Mouse (Mus musculus) retina, postnatal 7 days (tissue): ENCODE data around the gene Syt9.

ENCODE experiments used
- DNase-seq: peaks from one replicate; pipeline ENCODE4 v3.0.0-alpha.2; 2012; ENCODE audit warnings: low read depth, low spot score

Gene Syt9

DNA sequence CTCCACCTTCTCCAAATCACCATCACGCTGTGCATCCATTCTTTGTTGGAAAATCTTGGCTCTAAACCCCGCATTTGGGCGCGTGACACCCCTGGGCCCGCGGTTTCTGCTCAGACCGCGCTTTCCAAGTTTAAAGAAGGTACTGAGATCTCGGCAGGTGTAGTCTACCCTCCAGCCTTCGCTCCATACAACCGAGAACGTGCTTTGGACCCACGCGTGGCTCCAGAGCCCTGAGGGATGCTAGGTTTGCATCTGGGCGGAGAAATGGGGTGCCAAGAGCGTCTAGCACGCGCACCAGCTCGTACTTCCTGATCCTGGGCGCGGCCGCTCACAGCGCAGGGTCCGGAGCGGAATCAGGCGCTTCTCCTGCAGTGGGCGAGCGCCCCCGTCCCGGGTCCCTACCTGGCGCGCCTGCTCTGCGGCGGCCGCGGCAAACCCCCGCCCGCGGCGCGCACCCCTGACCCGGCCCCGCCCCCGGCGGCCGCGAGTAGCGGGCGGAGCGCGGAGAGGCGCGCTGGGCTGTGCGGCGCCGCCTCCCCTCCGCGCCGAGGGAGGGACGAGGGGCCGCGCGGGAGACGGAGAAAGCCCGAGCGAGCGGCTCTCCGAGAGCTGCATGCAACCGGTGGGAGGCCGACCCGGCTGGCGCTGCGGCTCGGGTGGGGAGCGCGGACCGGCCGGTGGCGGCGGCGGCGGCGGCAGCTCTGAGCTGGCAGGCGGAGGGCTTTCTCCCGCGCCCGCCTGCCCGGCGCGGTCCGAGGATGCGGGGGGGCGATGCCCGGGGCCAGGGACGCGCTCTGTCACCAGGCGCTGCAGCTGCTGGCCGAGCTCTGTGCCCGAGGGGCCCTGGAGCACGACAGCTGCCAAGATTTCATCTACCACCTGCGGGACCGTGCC, at the start of gene Syt9:
Syt9 (plus strand) TSS at position 497 of the 894 bp plus-strand sequence.
- DNase-seq: peak; percentile 60

DNA sequence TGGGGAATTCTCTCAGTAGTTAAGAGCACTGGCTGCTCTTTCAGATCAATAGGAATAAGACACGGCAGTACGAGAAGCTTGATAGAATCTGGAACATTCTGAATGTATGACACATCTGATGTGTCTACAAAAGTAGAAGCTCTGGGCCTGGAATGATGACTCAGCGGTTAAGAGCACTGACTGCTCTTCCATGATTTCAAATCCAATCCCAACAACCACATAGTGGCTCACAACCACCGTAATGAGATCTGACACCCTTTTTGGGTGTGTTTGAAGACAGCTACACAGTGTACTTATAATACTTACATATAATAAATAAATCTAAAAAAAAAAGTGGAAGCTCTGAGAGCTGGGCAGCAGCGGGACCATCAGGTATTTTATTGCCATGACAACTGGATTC, 31.5 kb upstream of the Syt9 start:
- DNase-seq: no peak

DNA sequence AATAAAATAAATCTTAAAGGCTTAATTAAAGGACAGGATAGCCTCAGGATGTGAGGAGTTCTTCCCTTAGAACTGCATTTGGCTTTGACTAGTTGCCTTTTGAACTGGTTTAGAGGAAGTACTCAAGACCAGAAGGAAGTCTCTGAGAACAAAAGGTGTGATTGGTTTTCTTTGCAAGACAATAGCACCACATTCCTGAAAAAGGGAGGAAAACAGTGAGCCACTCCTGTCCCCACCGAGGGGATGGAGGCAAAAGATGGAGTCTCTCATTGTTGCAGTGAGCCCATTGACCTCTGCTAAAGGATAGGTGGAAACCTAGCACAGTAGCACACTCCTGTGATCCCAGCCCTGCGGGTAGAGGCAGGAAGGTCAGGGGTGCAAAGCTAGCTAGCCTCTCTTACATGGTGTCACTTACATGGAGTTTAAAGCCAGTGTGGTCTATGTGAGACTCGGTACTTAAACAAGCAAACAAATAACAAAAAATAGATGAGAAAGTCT, 30.9 kb upstream of the Syt9 start:
- no peak for DNase-seq

DNA sequence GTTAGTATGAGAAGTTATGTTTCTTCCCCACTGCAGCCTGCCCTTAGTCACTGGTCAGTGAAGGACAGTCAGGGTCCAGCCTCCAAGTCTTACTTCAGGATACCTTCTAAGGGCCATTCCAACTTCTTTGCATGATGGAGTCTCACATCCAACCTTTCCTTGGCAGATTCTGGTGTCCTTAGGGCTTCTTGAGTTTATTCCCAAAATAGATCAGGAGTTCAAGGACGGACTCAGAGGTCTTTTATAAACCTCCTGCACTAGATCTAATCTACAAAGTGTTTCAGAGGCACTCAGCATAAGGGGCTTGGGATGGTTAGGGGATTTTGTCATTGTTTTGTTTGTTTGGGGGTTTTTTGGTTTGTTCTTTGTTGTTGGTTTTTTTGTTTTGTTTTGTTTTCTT, 30.3 kb upstream of the Syt9 start:
- DNase-seq: no peak

DNA sequence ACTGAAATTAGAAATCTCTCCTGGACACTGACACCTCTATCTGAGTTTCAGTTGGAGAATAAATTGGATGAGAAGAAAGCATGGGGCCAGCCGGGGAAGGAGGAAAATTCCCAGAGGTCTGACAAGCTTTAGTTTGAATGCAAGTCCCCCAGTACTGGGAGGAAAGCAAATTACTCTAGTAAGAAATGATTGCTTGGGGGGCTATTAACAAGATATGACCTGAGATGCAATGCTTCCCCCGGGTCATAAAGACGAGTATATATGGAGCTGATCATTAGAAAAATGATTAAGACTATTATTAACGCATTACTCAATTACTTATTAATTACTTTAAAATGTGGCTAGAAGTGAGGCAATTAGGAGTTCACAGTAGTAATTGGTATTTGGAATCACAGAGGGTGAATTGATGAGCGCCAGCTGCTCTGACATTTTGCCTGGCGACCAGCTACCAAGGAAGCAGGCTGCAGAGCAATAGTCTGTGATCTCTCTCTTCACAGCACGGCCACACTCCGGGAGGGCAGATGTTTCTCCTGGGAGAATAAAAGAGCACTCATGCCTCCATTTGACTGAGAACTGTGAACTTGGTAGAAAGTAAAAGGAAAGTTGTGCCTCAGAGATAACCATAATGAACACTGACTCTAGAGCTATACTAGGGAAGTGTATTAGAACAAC, 28.9 kb upstream of the Syt9 start:
- DNase-seq: no peak

DNA sequence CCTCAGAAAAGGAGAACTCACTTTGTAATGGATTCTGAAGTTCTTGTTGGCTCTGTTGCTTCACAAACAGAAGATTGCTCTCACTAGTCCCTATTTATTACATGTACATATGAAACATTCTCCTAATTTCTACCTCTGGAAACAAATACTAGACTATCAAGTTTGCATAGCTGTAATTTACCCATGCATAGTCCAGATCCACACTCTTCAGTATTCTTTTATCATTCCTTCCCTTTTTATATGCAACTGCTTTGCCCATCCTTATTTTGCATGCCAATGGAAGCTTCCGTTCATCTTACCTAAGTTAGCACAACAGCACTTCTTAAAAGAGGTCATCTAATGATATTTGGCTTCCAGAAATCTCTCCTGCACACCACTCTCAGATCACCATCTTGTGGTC, 21.3 kb upstream of the Syt9 start:
- DNase-seq: no peak

DNA sequence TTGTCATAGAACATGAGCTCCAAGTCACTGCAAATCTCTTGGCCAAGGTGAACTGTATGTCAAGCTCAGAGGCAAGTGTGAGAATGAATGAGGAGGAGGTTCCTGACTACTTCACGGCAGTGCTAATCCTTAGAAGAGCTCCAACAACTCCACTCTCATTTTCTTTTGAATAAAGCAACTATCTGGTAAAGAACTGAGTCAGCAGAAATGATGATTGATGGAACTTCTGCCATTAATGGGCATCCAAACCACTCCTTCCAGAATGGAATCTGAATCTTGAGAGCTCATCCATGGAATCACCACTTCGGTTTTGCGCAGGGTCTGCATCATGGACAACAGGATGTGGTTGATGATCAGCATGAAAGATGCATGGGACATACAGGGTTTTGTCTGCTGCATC, 8.4 kb upstream of the Syt9 start:
- no peak for DNase-seq

DNA sequence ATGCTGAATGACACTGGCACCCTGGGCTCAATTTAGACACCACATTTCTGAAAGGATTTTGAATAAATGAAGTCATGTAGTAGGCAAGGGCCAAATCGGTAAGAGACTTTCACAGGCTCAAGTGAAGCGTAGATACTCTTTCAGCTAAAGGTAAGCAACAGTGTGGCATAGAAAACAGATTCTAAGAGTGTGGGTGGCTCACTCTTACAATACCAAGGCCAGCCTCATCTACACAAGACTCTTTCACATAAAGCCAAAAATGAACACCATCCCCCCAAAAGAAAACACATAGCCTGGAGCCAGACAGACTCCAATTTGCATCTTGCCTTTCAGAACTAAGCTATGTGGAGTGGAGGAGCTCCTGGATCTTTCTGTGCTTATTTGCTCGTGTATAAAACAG, 7.9 kb upstream of the Syt9 start:
- no peak for DNase-seq

DNA sequence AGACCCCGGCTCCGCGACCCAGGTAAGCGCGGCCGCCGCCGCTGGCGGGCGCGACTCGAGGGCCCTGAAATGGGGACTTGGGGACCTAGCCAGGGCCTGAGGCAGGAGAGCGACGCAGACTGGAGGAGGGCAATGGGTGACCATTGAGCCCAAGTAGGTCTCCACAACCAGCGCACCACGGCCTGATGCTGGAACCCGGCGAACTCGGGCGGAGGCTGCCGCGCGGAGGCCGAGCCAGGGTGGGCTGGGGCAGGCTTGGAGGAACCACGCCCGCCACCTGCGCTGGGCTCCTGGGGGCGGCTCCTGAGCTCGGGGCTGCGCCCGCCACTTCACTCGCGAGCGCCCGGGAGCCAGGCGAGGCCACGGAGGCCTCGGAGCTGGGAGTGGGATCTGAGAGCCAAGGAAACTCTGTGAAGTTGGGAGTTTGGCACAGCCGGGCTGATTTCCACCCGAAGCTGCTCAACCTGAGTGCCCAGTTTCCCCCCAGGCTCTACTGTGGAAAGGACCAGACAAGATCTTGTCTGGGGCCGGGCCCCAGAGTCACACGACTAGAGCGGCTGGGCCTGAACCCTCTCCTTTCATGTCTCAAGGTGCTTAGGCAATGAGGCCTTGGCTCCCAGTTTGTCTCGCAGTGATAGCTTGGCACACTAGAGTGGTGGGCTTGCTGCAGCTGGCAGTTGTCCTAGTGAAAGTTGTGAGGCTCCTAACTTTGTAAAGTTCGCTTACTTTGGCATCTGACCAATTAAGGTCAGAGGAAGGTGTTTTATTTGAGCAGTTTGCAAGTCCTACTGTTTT, 795 bp downstream of the Syt9 start:
- DNase-seq: no peak

DNA sequence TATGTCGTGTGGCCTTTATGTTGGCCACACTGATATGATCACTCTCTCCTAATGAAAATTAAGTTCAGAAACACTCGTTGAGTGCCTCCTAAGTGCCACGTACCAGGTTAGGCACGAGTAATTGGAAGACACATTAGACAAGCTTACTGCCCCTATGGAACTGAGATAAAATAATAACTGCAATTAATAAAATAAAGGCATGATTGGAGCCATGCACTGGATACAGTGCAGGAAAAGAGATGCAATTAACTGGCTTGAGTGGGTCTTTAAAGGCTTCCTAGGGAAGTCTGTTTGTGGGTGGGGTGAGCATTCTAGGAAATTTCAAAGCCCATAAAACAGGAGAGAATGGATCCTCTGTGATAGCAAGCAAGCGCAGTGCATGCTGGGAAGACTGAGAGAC, 10.0 kb downstream of the Syt9 start:
- DNase-seq: no peak

DNA sequence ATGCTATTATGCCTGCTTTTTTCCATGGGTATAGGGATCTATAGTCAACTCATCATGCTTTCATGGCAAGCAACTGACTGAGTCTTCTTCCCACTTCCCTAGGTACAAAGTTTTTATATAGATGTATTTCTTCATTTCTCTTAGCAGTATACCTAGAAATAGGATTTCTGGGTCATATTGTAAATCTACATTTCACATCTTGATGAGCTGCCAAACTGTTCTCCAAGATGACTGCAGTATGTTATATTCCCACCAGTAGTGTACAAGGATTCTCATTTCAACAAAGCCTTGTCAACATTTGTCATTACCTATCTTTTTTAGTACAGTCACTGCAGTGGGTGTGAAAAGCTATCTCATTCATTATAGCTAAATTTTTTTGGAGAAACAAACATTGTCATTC, 19.1 kb downstream of the Syt9 start:
- DNase-seq: no peak

DNA sequence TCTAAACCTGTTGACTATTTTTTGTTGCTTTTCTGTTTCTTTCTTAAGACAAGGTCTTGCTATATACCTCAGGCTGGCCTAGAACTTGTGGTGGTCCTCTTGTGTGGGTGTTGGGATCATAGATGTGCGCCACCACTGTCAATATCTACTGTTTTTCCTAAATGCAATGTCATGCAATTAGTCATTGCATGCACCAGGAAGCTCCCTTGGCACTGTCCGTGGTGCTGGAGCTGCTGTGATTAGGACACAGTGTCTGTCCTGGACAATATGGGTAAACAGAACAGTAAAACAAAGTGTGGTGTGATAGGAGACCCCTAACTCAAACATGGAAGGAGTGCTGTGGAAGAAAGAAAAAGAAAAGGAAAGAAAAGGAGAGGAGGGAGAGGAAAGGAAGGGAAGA, 22.2 kb downstream of the Syt9 start:
- DNase-seq: no peak

DNA sequence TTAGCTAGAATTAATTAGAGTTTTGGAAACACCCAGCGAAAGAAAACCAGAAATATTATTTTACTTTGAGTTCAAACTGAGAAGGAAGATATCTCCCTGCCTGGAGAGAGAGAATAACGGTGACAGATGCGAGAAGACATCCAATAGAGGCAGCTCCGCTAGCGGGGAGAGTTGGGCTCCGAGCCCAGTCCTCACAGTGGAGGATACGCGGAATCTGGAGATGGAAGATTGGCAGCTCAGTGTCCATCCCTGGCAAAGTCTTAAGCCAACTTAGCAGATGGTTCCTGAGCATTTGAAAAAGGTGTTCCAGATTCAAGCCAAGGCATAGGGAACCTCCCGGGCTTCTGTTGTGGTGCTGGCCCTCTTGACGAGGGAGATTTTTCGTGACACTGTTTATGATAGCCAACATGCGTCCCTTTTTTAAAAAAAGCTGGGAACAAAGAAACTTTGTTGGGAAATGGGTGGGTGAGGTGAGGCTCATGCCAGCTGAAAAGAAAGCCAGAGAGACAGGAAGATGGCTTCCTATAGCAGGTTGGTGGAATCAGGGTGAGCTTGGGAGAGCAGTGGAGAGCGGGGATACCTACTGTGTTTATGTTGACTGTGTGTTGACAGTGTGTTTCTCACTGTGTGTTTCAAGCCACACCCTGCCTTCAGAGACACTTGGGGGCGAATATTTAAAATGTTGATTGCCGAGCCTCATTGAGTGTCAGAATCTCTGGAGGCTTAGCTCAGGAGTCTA, 29.7 kb downstream of the Syt9 start:
- no peak for DNase-seq

DNA sequence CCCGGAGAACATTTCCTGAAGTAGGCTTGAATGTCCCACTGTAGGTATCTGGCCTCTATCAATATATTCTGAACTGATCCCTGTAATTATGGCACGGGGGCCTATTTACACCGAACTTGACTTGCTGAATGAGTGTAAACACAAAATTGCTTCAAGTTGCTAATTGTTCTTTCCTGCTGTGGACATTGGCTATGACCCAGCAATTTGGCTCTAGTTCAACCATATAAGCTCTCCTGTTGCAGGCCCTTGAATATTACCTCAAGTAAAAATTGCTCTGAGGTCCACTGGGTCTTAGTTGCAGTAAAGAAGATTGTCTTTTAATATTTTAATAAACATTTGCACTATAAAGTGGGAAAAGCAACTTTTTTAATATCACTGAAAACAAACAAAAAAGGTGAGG, 32.7 kb downstream of the Syt9 start:
- DNase-seq: no peak

DNA sequence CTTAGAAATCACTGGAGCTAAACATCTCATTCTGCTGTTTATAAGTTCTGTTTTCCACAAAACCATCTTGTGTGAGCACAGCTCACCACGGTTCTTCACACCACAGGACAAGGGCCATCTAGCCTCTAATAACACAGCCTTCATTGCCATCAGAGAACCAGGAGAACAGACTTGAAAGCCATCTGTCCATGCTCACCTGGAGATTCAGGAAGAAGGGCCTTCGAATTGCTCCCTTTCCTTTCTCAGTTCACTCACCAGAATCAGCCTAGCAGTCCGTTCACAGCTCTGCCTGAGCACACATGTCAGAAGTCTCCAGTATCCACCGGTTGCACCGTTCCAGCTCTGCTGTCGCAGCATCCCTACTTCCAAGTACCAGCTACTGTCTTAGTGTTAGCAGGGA, 44.4 kb downstream of the Syt9 start:
- no peak for DNase-seq

DNA sequence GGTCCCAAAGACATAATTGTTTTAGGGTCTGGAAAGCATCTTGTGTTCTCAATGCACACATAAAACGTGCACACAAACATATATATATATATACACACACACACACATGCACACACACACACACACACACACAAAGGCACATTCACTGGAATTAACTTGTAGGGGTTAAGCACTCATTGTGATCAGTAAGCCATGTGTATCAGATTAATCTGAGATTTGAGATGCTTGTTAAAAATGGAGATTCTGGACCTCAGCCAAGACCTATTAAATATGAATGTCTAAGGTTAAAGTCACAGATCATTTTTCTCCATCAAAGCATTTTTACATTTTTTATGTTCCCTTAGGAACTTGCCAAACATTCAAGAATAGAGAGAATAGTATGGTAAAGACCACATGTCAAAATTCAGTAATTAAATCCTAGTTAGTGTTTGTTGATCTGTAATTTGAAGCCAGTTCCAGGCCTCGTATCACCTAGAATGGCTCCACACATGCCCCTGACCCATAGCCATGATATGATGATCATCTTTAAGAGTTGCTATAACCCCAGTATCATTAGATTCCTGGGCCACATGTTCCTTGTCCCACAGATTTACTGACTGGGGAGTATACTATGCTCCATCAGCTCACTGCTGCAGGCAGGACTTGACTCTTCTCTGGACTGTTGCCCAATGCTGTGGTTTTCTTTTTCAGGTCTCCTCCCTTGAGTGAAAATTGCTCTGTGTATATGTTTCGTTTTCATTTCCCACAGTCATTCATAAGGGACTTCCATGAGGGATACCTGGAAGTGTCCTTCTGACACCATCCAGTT, 46.7 kb downstream of the Syt9 start:
- peak; percentile 20 for DNase-seq

DNA sequence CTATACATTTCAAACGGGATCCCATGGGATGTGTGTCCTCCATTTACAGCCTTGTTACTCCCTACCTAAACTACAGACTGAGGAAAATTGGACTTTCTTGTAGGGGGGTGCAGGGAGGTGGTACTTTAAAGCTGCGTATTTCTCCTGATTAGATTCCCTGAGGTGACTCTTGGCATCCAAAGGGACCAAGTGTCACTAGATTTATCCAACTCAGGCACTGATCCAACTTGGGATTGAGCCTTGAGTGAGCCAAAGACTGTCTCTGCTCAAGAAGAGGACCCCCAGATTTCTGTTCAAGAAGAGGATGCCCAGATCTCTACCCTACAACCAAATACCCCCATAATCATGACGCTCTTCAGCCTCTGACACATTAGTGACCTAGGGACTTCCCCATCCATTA, 66.9 kb downstream of the Syt9 start:
- DNase-seq: no peak

DNA sequence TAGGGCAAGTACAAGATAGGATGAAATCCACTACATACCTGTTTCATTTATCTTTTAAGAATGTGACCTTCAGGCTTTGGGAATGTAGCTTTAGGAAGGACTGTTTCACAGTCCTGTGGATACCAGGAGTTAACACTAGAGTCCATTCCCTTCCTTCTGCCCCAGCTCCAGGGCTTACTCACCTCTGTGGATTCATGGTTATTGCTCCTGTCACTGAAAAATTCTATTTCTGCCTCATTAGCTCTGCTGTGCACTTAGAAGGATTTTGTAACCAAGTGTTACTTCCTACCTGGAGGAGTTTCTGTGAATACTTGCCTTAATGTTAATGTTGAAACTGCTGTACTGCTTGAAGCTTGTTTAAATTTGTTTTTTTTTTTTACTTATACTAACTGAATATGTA, 74.1 kb downstream of the Syt9 start:
- DNase-seq: no peak

DNA sequence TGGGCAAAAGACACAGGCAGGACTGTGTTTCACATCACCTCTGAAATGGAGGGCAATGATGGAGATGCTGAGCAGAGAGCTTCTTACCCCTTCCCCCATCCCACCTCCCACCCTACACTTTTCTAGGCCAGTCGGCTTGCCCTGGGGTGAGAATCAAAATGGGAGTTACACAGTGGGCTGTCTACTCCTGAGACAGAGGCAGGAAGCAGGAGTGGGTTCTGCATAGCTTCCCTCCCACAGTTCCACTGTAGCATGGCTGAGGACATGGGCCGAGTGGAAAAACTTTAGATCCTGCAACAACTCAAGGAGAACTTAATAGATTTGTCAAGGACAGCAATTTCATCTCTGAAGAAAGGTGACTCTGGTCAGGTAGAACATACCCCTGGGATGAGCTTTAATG, 84.1 kb downstream of the Syt9 start:
- no peak for DNase-seq

DNA sequence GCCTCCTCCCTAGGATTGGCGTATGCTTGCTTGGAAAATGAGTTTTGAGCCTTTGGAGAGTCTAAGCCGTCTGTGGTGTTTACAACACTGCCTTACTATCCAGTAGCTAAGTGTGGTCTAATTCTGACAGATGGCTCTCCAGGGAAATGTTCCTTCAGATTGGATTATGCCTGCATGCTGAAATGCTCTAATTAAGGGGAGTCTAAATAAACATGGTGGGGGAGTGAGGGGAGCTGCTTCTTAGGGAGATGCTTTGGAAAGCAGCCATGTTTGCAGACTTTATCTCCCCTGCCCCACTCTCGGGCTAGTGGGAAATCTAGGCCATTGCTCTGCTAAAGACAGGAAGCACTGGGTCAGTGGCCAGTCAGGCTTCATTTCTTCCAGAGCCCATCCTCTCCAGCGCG, 84.6 kb downstream of the Syt9 start:
- peak; percentile 25 for DNase-seq

DNA sequence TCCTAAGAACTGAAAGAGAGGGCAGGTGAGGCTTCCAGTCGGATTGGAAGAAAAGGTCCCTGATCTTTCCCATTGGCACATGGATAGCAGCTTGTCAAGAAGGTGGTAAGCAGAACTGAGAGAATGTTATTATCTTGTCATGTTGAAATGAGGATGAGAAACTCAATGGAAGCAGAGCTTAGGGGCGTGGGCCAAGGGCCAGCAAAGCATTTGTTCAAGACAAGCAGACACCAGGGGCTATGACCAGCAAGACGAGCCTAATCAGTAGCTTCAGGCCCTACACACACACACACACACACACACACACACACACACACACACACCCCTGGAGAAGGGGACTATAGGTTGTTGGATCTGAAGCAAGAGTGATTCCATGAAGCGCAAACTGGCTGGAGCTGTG, 90.6 kb downstream of the Syt9 start:
- DNase-seq: no peak
